Mouse (Mus musculus) testis, adult 2 months (tissue): ENCODE results near the gene Jdp2. TPM values are rescaled to one million over a fixed set of nuclear protein-coding genes. Genes with fewer than 3 reads are reported as not detected.
A peak's percentile ranks its signal among the peaks of the same experiment; 100 is the strongest.

ENCODE experiments used
- H3K27ac ChIP-seq: fragments of 200-500 bp; 2 replicates; pipeline ENCODE4 v1.5.1; 2012; ENCODE audit warnings: low read depth, low read length; ENCODE audit not compliant: control insufficient read depth, insufficient read depth
- H3K27me3 ChIP-seq: fragments of 200-500 bp; 2 replicates; pipeline ENCODE4 v1.6.1; 2012; ENCODE audit warnings: mild to moderate bottlenecking, low read length, moderate library complexity; ENCODE audit not compliant: control insufficient read depth, insufficient read depth
- H3K36me3 ChIP-seq: fragments of 200-500 bp; 2 replicates; pipeline ENCODE4 v1.6.1; 2012; ENCODE audit warnings: mild to moderate bottlenecking, low read length; ENCODE audit not compliant: control insufficient read depth, insufficient read depth
- H3K4me1 ChIP-seq: fragments of 200-500 bp; 2 replicates; pipeline ENCODE4 v1.6.1; 2012; ENCODE audit warnings: low read length; ENCODE audit not compliant: control insufficient read depth, insufficient read depth
- H3K4me3 ChIP-seq: fragments of 200-500 bp; 2 replicates; pipeline ENCODE4 v1.5.1; 2012; ENCODE audit warnings: low read depth, mild to moderate bottlenecking, low read length, moderate library complexity, mixed read lengths; ENCODE audit not compliant: control insufficient read depth
- CTCF ChIP-seq: fragments of 200-500 bp; IDR thresholded peaks from 2 replicates; pipeline ENCODE4 v1.5.1; 2012; ENCODE audit warnings: low read depth, mild to moderate bottlenecking, inconsistent platforms, low read length, moderate library complexity; ENCODE audit not compliant: control insufficient read depth, insufficient read depth, insufficient replicate concordance
- POLR2A ChIP-seq: fragments of 200-500 bp; IDR thresholded peaks from 2 replicates; pipeline ENCODE4 v1.6.1; 2012; ENCODE audit warnings: low read depth, mild to moderate bottlenecking, inconsistent platforms, low read length, moderate library complexity; ENCODE audit not compliant: control insufficient read depth
- polyA plus RNA-seq: library from polyadenylated mRNA; depleted of rRNA; stranded (reverse); fragments of >200 nt; gene quantifications from 2 replicates; pipeline ENCODE4 v1.2.3, GENCODE M21; 2012; rRNA removed

Gene Jdp2
- 0.81 and 0.91 TPM in 2 replicates for polyA plus RNA-seq

DNA sequence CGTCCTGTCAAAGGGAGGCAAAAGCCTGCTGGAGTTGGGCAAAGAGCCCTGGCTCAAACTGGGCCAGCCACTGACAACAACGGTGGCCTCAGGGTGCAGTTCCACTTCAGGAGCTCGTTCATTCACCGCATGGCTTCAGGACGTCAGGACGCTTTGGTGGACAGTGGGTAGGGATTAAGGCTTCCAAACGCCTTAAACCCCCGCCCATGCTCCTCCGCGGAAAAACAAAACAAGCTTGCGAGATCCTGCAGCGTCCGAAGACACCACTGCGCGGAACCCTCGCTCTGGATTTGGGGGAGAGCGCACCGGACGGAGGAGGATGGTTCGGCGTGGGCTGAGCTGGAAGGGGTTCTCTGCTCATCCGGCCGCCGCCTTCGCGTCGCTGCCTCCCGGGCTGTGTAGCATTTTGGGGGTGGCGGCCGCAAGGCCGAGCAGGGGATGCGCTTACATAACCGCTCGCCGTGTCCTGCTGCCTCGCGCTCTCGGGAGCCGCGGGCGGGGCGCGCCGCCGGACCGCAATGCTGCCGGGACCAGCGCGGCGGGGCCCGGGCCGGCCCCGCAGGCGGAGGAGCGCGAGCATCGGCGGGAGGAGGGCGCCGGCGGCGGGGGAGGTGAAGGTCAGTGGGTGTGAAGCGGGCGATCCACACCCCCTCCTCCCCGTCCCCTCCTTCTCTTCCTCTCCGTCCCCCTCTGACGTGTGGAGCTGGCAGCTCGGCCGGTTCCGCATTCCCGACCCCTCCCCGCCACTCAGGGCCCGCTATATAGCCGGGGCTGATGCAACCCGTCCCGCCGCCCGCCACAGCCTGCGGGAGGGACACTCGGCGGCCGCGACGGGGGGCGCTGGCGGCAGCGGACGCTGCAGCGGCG lies at the start of gene Jdp2:
TSS of gene Jdp2 (plus strand) at position 417 of the 867 bp plus-strand sequence.
- no peaks in the 10 kb centered on the region; the same call in 1 of the 2 replicates for H3K27me3 ChIP-seq
- H3K4me3 ChIP-seq, result peak within 1 kb of the TSS; percentile 82
- TF ChIP-seq POLR2A (0 out of 2 replicates have a peak, but pooled peaks have one; percentile 17), CTCF (no peak)
- H3K36me3 ChIP-seq, result no peaks in the 10 kb centered on the region
- peaks cover 11% of the 10 kb centered on the region for H3K4me1 ChIP-seq
- H3K27ac ChIP-seq, result peak within 1 kb of the TSS; percentile 56

DNA sequence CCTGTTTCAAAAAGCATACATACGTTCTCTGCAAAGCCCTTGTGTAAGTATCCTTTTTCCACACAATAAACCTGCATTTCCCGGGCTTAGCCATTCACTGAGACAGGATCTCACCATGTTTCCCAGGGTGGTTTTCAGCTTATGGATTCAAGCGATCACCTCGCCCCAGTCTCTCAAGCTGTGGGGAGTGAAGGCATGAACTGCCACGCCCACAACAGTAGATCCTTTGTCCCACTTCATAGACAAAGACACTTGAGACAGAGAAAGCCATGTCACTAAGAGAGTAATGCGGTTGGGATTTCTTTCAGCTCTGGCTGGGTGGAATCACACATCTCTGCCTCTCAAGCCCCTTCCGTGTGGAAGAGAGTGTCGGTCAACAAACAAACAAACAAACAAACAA lies 49.2 kb upstream of the Jdp2 start:
- Histone ChIP-seq H3K36me3 (no peaks in the 10 kb centered on the region), H3K27ac (no peak overlapping the region), H3K4me1 (no peaks in the 10 kb centered on the region), H3K4me3 (no peak overlapping the region; the same call in 1 of the 2 replicates), H3K27me3 (no peaks in the 10 kb centered on the region)
- TF ChIP-seq POLR2A (no peak), CTCF (no peak)

DNA sequence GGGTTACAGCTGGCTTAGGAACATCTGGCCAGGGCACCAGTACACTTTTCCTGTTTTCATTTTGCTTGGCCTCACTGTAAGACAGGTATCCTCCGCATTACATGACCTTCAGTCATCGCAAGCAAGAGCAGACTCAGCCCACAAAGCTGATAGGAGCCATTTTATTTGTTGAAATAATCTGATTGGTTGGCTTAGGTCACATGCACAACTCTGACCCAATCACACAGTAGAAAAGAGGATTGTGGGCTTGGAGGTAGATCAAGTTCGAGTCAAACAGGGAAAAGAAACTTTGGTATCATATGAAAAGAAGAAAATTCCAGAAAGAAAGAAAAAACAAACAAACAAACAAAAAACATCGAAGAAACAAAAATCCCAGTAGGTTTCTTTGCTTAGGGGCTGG lies 48.4 kb upstream of the Jdp2 start:
- Histone ChIP-seq H3K4me1 (no peaks in the 10 kb centered on the region), H3K27ac (no peak overlapping the region), H3K27me3 (no peaks in the 10 kb centered on the region), H3K4me3 (peak overlapping the region; percentile 53), H3K36me3 (no peaks in the 10 kb centered on the region)
- TF ChIP-seq CTCF, result no peak
- TF ChIP-seq POLR2A, result no peak

DNA sequence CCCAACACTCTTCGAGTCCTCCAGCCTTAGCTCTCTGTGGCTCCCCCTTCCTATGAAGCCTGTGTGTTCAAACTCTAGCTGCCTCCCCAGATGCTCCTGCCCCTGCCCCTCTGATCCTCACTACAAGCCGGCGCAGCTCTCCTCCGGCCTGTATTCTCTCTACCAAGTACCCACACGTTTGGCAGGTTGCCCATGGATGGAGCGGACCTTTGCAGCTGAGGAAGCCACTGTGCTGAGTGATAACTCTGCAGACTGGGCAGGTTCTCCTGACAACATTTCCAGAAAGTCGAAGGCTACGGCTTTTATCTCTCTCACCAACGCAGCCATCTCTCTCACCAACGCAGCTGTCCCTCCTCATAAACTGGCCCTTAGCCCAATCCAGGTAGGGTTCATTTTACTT lies 39.5 kb upstream of the Jdp2 start:
- TF ChIP-seq CTCF, result no peak
- TF ChIP-seq POLR2A, result no peak
- no peaks in the 10 kb centered on the region for H3K36me3 ChIP-seq

GRCm38 (mm10) chr12:85565441-85565840 lies 33.4 kb upstream of the Jdp2 start:
- Histone ChIP-seq H3K4me1 (no peaks in the 10 kb centered on the region), H3K27ac (no peak overlapping the region), H3K4me3 (no peak overlapping the region), H3K27me3 (no peaks in the 10 kb centered on the region), H3K36me3 (no peaks in the 10 kb centered on the region)
- TF ChIP-seq POLR2A (no peak), CTCF (no peak)

More for the DNA sequence above, 39.5 kb upstream of the Jdp2 start:
- Histone ChIP-seq H3K27ac (no peak overlapping the region), H3K4me1 (no peaks in the 10 kb centered on the region), H3K4me3 (no peak overlapping the region), H3K27me3 (no peaks in the 10 kb centered on the region)

- no peak for TF ChIP-seq CTCF
- TF ChIP-seq POLR2A, result no peak
These were observed 30.5 kb upstream of the Jdp2 start for GRCm38 (mm10) chr12:85568298-85568697.

GRCm38 (mm10) chr12:85569393-85570157 lies 29.3 kb upstream of the Jdp2 start:
- Histone ChIP-seq H3K27me3 (no peaks in the 10 kb centered on the region), H3K27ac (no peak overlapping the region), H3K4me1 (peaks cover 17% of the 10 kb centered on the region), H3K36me3 (no peaks in the 10 kb centered on the region), H3K4me3 (no peak overlapping the region)
- TF ChIP-seq POLR2A (no peak), CTCF (no peak)

More at GRCm38 (mm10) chr12:85568298-85568697, 30.5 kb upstream of the Jdp2 start:
- Histone ChIP-seq H3K27ac (no peak overlapping the region), H3K27me3 (no peaks in the 10 kb centered on the region), H3K4me3 (no peak overlapping the region), H3K36me3 (no peaks in the 10 kb centered on the region), H3K4me1 (peaks cover 17% of the 10 kb centered on the region)
